Comparison of ENCODE assay signal across 8 mouse cellular contexts in the genomic region with DNA sequence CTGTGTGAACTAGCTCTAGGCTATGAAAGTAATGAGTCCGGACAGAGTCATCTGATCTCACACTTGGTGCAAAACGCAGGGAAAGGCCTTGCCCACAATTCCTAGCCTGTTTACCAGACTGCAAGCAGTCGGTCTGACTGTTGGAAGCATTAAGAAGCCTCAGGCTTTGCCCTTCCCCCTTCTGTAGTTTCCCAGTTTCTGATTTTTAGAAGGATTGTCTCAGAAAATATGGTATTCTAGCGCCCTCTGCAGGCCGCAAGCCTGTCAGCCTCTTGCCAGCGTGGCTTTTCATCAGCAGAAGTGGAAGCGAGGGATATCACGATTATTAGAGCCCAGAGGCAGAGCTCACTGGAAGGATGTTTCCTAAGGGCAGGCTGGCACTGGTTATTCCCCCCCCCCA.
DNase-seq lines count a peak whose midpoint lies in the region; ATAC-seq and TF ChIP-seq lines count a peak whose summit lies in the region.

No protein-coding gene starts in this region.

- DNase-seq in CD8-positive naive resting alpha-beta T cell, adult 2 months (ENCODE audit: low read depth in 2 of 2, low spot score in 2 of 2) = peak; percentile 3 to 24
- DNase-seq in brain, embryonic 18.5 days (ENCODE audit: low read depth, low spot score) = peak; percentile 67
- DNase-seq in fat pad, adult 2 months (ENCODE audit: extremely low read depth, low read depth, low spot score) = peak; percentile 30
- peak; percentile 97 for DNase-seq in kidney, postnatal 0 days (ENCODE audit: low spot score)
- DNase-seq in liver, embryonic 11.5 days (ENCODE audit: low spot score) = peak; percentile 51
- peak; percentile 82 for DNase-seq in telencephalon, adult 2 months (ENCODE audit: low read depth, low spot score)

- WGBS in heart, embryonic 12.5 days = 5% methylated on average over 8 of the region's 8 CpGs
- 4% methylated on average over 8 of the region's 8 CpGs for WGBS in kidney, postnatal 0 days
- 9% methylated on average over 8 of the region's 8 CpGs for WGBS in liver, embryonic 11.5 days
- WGBS in neural tube, embryonic 12.5 days = 3% methylated on average over 8 of the region's 8 CpGs

- H3K4me3 ChIP-seq in heart, embryonic 12.5 days = no peak overlapping the region
- H3K4me3 ChIP-seq in kidney, postnatal 0 days (replicated peaks; ENCODE audit: low read depth, low read length) = no peak overlapping the region
- H3K4me3 ChIP-seq in liver, embryonic 11.5 days (ENCODE audit: low read depth, low read length) = no peak overlapping the region
- H3K4me3 ChIP-seq in neural tube, embryonic 12.5 days = no peak overlapping the region

- peak; percentile 94 for TF ChIP-seq CTCF in kidney, postnatal 0 days (IDR thresholded peaks at IDR 0.05; ENCODE audit: low read depth)

- no peaks in the 10 kb centered on the region for H3K27me3 ChIP-seq in heart, embryonic 12.5 days (replicated peaks)
- no peaks in the 10 kb centered on the region for H3K27me3 ChIP-seq in kidney, postnatal 0 days (ENCODE audit: insufficient read depth, low read length)
- no peaks in the 10 kb centered on the region; the same call in 1 of the 2 replicates for H3K27me3 ChIP-seq in liver, embryonic 11.5 days (replicated peaks; ENCODE audit: control insufficient read depth, insufficient read depth, low read length)
- no peaks in the 10 kb centered on the region for H3K27me3 ChIP-seq in neural tube, embryonic 12.5 days (replicated peaks)

- no peak for ATAC-seq in heart, embryonic 12.5 days (ENCODE audit: insufficient number of reproducible peaks, low FRiP score)
- peak; percentile 57 for ATAC-seq in kidney, postnatal 0 days (replicated peaks; ENCODE audit: low FRiP score, low read depth)
- ATAC-seq in liver, embryonic 11.5 days (replicated peaks; ENCODE audit: low FRiP score) = no peak
- ATAC-seq in neural tube, embryonic 12.5 days (ENCODE audit: low FRiP score, low read depth) = 0 out of 2 replicates have a peak, but pooled peaks have one; percentile 50

- H3K4me1 ChIP-seq in heart, embryonic 12.5 days (replicated peaks) = peaks cover 24% of the 10 kb centered on the region
- 0 out of 2 replicates have a peak, but pooled peaks cover 2% of the 10 kb centered on the region for H3K4me1 ChIP-seq in kidney, postnatal 0 days (replicated peaks; ENCODE audit: insufficient read depth, low read length)
- no peaks in the 10 kb centered on the region for H3K4me1 ChIP-seq in liver, embryonic 11.5 days (replicated peaks; ENCODE audit: control insufficient read depth, insufficient read depth, low read length)
- H3K4me1 ChIP-seq in neural tube, embryonic 12.5 days = peaks cover 15% of the 10 kb centered on the region; the same call in 1 of the 2 replicates

- no peaks in the 10 kb centered on the region for H3K9me3 ChIP-seq in heart, embryonic 12.5 days (replicated peaks)
- H3K9me3 ChIP-seq in kidney, postnatal 0 days (replicated peaks; ENCODE audit: low read length) = no peaks in the 10 kb centered on the region
- H3K9me3 ChIP-seq in liver, embryonic 11.5 days (ENCODE audit: control insufficient read depth, low read length) = no peaks in the 10 kb centered on the region
- H3K9me3 ChIP-seq in neural tube, embryonic 12.5 days = no peaks in the 10 kb centered on the region

- H3K36me3 ChIP-seq in heart, embryonic 12.5 days = no peaks in the 10 kb centered on the region
- H3K36me3 ChIP-seq in kidney, postnatal 0 days (ENCODE audit: insufficient read depth, low read length) = no peaks in the 10 kb centered on the region
- H3K36me3 ChIP-seq in liver, embryonic 11.5 days (ENCODE audit: control insufficient read depth, insufficient read depth, low read length) = no peaks in the 10 kb centered on the region
- H3K36me3 ChIP-seq in neural tube, embryonic 12.5 days = no peaks in the 10 kb centered on the region

- peak overlapping the region; percentile 33; the same call in 1 of the 2 replicates for H3K4me2 ChIP-seq in heart, embryonic 12.5 days
- peak overlapping the region; percentile 31; the same call in 1 of the 2 replicates for H3K4me2 ChIP-seq in kidney, postnatal 0 days (ENCODE audit: low read length)
- no peak overlapping the region; the same call in 1 of the 2 replicates for H3K4me2 ChIP-seq in liver, embryonic 11.5 days
- H3K4me2 ChIP-seq in neural tube, embryonic 12.5 days (replicated peaks) = no peak overlapping the region; the same call in 1 of the 2 replicates

- H3K9ac ChIP-seq in heart, embryonic 12.5 days = no peak overlapping the region
- H3K9ac ChIP-seq in kidney, postnatal 0 days (ENCODE audit: low read depth, low read length) = no peak overlapping the region
- H3K9ac ChIP-seq in liver, embryonic 11.5 days (ENCODE audit: low read depth, low read length) = no peak overlapping the region
- no peak overlapping the region for H3K9ac ChIP-seq in neural tube, embryonic 12.5 days

- no peak overlapping the region for H3K27ac ChIP-seq in heart, embryonic 12.5 days (ENCODE audit: poor library complexity, severe bottlenecking)
- H3K27ac ChIP-seq in kidney, postnatal 0 days = no peak overlapping the region
- H3K27ac ChIP-seq in liver, embryonic 11.5 days (ENCODE audit: low read depth, low read length) = no peak overlapping the region
- no peak overlapping the region for H3K27ac ChIP-seq in neural tube, embryonic 12.5 days

Comparison
In these comparisons a context has a peak if more than half of its experiments do, and no peak if none do; other contexts are left out.
1. DNase-seq: peak in every context shown above with its lines; median percentile 97 in kidney, postnatal 0 days; 82 in telencephalon, adult 2 months; 67 in brain, embryonic 18.5 days; 51 in liver, embryonic 11.5 days; 30 in fat pad, adult 2 months; 14 in CD8-positive naive resting alpha-beta T cell, adult 2 months.
2. ATAC-seq: peak in kidney, postnatal 0 days (single experiment) and neural tube, embryonic 12.5 days (single experiment); none in heart, embryonic 12.5 days (single experiment) and liver, embryonic 11.5 days (single experiment).
3. H3K4me2 ChIP-seq: peak in heart, embryonic 12.5 days (single experiment) and kidney, postnatal 0 days (single experiment); none in liver, embryonic 11.5 days (single experiment) and neural tube, embryonic 12.5 days (single experiment).